Mouse (Mus musculus) stomach, embryonic 14.5 days (tissue): ENCODE data around the gene 5031439G07Rik. TPM values are rescaled to one million over a fixed set of nuclear protein-coding genes. Genes with fewer than 3 reads are reported as not detected.

Experiments
- ATAC-seq: fragments of 200-750 bp; cut with Nextera tagmentation; 2 replicates; pipeline ENCODE4 v1.8.0; 2017; ENCODE audit warnings: low read depth, moderate TSS enrichment; ENCODE audit not compliant: insufficient number of reproducible peaks, insufficient read depth, low FRiP score
- H3K27ac ChIP-seq: fragments of 300-500 bp; sonication (generic); 2 replicates; pipeline ENCODE4 v1.5.1; 2014; ENCODE audit warnings: mild to moderate bottlenecking, low read length, moderate library complexity, mixed read lengths
- H3K27me3 ChIP-seq: fragments of 300-500 bp; sonication (generic); 2 replicates; pipeline ENCODE4 v1.6.1; 2014; ENCODE audit warnings: low read length, control low read depth, mixed read lengths; ENCODE audit not compliant: control insufficient read depth, insufficient read depth
- H3K36me3 ChIP-seq: fragments of 300-500 bp; sonication (generic); 2 replicates; pipeline ENCODE4 v1.6.1; 2014; ENCODE audit warnings: mild to moderate bottlenecking, control low read depth, low read length, moderate library complexity, mixed read lengths; ENCODE audit not compliant: control insufficient read depth, insufficient read depth
- H3K4me1 ChIP-seq: fragments of 300-500 bp; sonication (generic); 2 replicates; pipeline ENCODE4 v1.6.1; 2014; ENCODE audit warnings: low read length, control low read depth, mixed read lengths; ENCODE audit not compliant: control insufficient read depth, insufficient read depth
- H3K4me2 ChIP-seq: fragments of 300-500 bp; sonication (generic); replicated peaks from 2 replicates; pipeline ENCODE4 v1.6.1; 2014; ENCODE audit warnings: low read depth, low read length, control low read depth
- H3K4me3 ChIP-seq: fragments of 300-500 bp; sonication (generic); 2 replicates; pipeline ENCODE4 v1.5.1; 2014; ENCODE audit warnings: low read depth, low read length, control low read depth
- H3K9ac ChIP-seq: fragments of 300-500 bp; sonication (generic); replicated peaks from 2 replicates; pipeline ENCODE4 v1.6.1; 2014; ENCODE audit warnings: low read depth, mild to moderate bottlenecking, control low read depth, low read length, moderate library complexity, mixed read lengths
- H3K9me3 ChIP-seq: fragments of 300-500 bp; sonication (generic); 2 replicates; pipeline ENCODE4 v1.6.1; 2016; ENCODE audit warnings: low read depth, low read length, control low read depth; ENCODE audit not compliant: control insufficient read depth
- WGBS: fragments of 180-500 bp; shearing (Covaris S2); extraction: QIAGEN DNeasy Blood & Tissue Kit; methylation state at CpG from one replicate; pipeline ENCODE4 v1.1.7; 2014; 5-methylcytosine and 5-hydroxymethylcytosine counted together
- polyA plus RNA-seq: library from polyadenylated mRNA; unstranded; fragments of >200 nt; fragmentation: Nextera tagmentation; extraction: Ambion mirVana; gene quantifications from 2 replicates; pipeline ENCODE4 v1.2.1, GENCODE M21; 2014

The 5031439G07Rik gene
- polyA plus RNA-seq, 1 experiment from 2014 or later: 8.8 TPM

DNA sequence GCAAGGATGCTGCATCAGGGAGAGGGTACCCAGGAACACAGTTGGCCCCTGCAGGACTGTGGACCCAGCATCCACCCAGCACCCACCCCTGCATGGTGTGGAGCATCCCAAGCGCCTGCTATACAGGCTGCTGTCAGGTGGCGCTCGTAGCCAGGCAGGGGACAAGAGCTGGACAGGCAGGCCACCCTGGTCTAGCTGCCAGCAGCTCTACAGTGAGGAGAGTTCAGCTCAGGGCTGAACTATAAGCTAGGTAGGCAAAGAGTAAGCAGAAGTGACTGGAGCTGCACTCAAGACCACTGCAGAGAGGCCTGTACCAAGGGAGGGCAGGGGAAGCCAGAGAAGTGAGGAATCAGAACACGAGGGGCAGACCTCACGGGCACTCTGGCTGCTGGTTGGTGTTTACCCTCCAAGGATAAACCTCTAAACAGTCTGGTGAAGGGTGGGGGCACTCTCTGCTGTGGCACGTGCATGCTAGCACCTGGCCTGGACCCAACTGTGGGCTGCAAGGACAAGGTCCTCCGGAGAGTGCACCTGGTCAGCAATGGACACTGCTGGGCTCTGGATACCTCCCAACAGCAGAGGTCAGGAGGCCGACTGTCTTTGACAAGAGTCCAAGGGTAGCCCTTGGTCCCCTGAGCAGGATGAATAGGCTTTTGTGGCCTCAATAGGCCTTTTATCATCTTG lies 15.3 kb downstream of the 5031439G07Rik start:
- Histone ChIP-seq H3K4me1 (no peaks in the 10 kb centered on the region), H3K4me3 (no peak overlapping the region), H3K36me3 (no peaks in the 10 kb centered on the region), H3K27me3 (no peaks in the 10 kb centered on the region), H3K9me3 (no peaks in the 10 kb centered on the region), H3K4me2 (no peak overlapping the region), H3K9ac (no peak overlapping the region), H3K27ac (no peak overlapping the region)
- 75% methylated on average over 8 of the region's 8 CpGs for WGBS
- no peak for ATAC-seq

GRCm38 (mm10) chr15:84968534-84968933 lies 19.8 kb downstream of the 5031439G07Rik start:
- Histone ChIP-seq H3K9ac (no peak overlapping the region), H3K36me3 (no peaks in the 10 kb centered on the region), H3K4me3 (no peak overlapping the region), H3K4me1 (no peaks in the 10 kb centered on the region), H3K9me3 (no peaks in the 10 kb centered on the region), H3K4me2 (no peak overlapping the region), H3K27ac (no peak overlapping the region), H3K27me3 (no peaks in the 10 kb centered on the region)
- 88% methylated on average over 4 of the region's 4 CpGs for WGBS
- ATAC-seq: no peak

- no peak for ATAC-seq
- WGBS: 55% methylated on average over 7 of the region's 7 CpGs
Measured at GRCm38 (mm10) chr15:84965575-84966360, 22.6 kb downstream of the 5031439G07Rik start.

DNA sequence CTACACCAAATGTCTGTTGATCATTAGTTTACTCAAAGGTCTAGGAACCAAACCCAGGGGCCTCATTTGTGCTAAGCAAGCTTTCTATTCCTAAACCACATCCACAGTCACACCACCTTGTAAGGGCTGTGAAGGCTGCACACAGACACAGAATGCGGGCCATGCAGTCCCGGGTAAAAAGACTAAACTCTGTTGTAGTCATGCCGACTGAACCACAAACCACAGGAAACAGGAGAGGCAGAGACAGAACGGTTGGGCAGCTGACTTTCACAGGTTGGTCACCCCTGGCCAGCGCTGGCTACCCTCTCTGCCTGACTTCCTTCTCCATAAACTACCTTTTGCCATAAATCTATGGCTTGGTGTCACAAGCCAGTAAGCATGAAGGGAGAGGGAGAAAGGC lies 23.6 kb downstream of the 5031439G07Rik start:
- ATAC-seq: no peak
- no peak overlapping the region for H3K9ac ChIP-seq
- no peak overlapping the region for H3K4me2 ChIP-seq
- WGBS: 81% methylated on average over 5 of the region's 5 CpGs
- H3K27ac ChIP-seq: no peak overlapping the region
- no peaks in the 10 kb centered on the region for H3K4me1 ChIP-seq
- no peaks in the 10 kb centered on the region for H3K36me3 ChIP-seq
- no peak overlapping the region for H3K4me3 ChIP-seq
- no peaks in the 10 kb centered on the region for H3K9me3 ChIP-seq
- H3K27me3 ChIP-seq: no peaks in the 10 kb centered on the region

More at GRCm38 (mm10) chr15:84965575-84966360, 22.6 kb downstream of the 5031439G07Rik start:
- Histone ChIP-seq H3K9ac (no peak overlapping the region), H3K4me3 (no peak overlapping the region), H3K36me3 (no peaks in the 10 kb centered on the region), H3K4me2 (no peak overlapping the region), H3K9me3 (no peaks in the 10 kb centered on the region), H3K27me3 (no peaks in the 10 kb centered on the region), H3K4me1 (no peaks in the 10 kb centered on the region), H3K27ac (no peak overlapping the region)

GRCm38 (mm10) chr15:84962518-84962917 lies 25.8 kb downstream of the 5031439G07Rik start:
- Histone ChIP-seq H3K36me3 (no peaks in the 10 kb centered on the region), H3K9ac (no peak overlapping the region), H3K27ac (no peak overlapping the region), H3K4me3 (no peak overlapping the region), H3K4me1 (no peaks in the 10 kb centered on the region), H3K27me3 (no peaks in the 10 kb centered on the region), H3K9me3 (no peaks in the 10 kb centered on the region), H3K4me2 (no peak overlapping the region)
- no peak for ATAC-seq
- 75% methylated on average over 2 of the region's 2 CpGs for WGBS

- no peak overlapping the region for H3K9ac ChIP-seq
- no peaks in the 10 kb centered on the region for H3K4me1 ChIP-seq
- ATAC-seq: no peak
- H3K9me3 ChIP-seq: no peaks in the 10 kb centered on the region
- WGBS: 34% methylated on average over 8 of the region's 8 CpGs
- H3K4me2 ChIP-seq: no peak overlapping the region
- no peak overlapping the region for H3K27ac ChIP-seq
- H3K27me3 ChIP-seq: no peaks in the 10 kb centered on the region
- no peak overlapping the region for H3K4me3 ChIP-seq
- no peaks in the 10 kb centered on the region; the same call in 1 of the 2 replicates for H3K36me3 ChIP-seq
Measured at GRCm38 (mm10) chr15:84960692-84961091, 27.7 kb downstream of the 5031439G07Rik start.

DNA sequence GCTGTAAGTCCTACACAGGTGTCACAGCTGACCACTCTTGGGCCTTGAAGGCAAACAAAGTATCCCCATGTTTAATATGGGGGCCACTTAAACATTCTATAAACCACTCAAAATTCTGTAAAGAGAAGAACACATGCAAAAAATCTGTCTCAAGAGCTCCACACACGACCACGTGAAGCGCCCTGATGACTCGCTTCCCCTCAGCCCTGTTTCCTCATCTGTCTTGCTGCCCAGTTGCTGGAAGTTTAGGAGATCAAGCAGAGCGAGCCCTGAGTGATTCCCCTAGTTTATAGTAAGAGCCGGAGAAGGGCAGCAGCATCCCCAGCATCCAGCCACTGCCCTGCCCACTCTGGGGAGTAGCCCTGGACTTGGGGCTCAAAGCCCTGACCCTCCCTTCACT lies 28.5 kb downstream of the 5031439G07Rik start:
- Histone ChIP-seq H3K9me3 (no peaks in the 10 kb centered on the region), H3K36me3 (no peaks in the 10 kb centered on the region; the same call in none of the 2 replicates), H3K27me3 (no peaks in the 10 kb centered on the region), H3K27ac (no peak overlapping the region), H3K4me1 (no peaks in the 10 kb centered on the region), H3K9ac (no peak overlapping the region), H3K4me3 (no peak overlapping the region), H3K4me2 (no peak overlapping the region)
- WGBS: 70% methylated on average over 6 of the region's 6 CpGs
- ATAC-seq: no peak

DNA sequence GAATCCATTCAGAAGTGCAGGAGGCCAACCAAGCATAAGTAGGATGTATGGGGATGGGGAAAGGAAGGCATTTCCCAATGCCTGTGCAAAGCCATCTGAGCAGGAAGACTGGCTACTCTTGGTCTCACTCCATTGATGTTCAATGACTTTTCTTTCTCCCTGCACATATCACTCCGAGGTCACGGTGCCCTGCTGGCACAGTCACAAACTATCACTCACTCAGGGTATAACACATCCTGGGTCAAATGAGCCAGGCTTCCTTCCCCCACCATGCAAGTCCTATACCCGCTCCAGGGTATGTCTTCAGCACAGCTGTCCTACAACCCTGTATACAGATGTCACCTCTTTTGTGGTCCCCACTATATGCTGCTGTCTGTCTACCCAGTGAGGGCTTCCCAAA lies 30.0 kb downstream of the 5031439G07Rik start:
- no peak overlapping the region for H3K4me2 ChIP-seq
- peaks cover 3% of the 10 kb centered on the region for H3K36me3 ChIP-seq
- no peak overlapping the region for H3K27ac ChIP-seq
- ATAC-seq: no peak
- H3K9ac ChIP-seq: no peak overlapping the region
- H3K27me3 ChIP-seq: no peaks in the 10 kb centered on the region
- WGBS: 94% methylated on average over 3 of the region's 3 CpGs
- no peaks in the 10 kb centered on the region for H3K9me3 ChIP-seq
- H3K4me1 ChIP-seq: no peaks in the 10 kb centered on the region
- no peak overlapping the region for H3K4me3 ChIP-seq
